Mouse (Mus musculus): ENCODE measurements around the gene B230118H07Rik.
"Not testable (repeated sequence)": the region's sequence is repeated elsewhere in the genome, so short reads cannot be mapped to it uniquely, and the experiment has no call there.

Gene B230118H07Rik

DNA sequence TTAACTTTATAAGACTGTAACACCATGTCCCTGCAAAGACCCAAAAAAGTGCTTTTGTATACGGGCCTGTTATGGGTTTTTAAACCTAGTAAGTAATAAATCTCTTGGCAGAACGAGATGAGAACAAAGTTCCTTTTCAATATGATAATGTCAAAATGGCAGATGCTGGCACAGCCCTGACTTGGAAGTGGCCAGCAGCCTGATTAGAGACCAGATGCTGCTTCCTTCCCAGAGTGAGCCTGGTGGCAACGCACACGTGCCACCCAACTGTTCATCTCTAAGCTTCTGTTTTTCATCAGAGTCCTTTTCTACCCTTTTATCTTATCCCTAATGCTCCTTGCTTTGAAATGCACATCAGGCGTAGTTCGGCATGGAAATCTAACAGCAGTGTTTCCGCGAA is 58.0 kb downstream of the B230118H07Rik start:
- DNase-seq (ENCODE audit: low read depth, low spot score): no peak

DNA sequence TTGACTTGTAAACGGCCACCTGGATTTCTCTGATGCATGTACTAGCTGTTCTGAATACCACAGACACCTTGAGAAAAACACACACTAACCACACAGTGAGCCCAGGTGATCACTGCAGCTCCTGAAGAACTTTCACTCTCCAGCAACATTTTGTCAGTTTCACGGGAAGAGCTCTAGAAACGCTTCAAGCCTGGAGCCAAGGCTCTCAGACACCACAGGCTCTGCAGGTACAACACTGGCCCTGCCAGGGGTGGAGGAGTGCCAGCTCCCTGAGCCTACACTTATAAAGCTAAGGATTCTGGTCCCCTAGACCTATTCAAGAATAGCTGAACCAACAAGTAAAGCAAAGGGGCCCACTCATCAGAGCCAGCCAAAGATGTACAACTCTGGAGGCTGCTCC is 67.9 kb downstream of the B230118H07Rik start:
- no peak for DNase-seq (ENCODE audit: low read depth, low spot score)

DNA sequence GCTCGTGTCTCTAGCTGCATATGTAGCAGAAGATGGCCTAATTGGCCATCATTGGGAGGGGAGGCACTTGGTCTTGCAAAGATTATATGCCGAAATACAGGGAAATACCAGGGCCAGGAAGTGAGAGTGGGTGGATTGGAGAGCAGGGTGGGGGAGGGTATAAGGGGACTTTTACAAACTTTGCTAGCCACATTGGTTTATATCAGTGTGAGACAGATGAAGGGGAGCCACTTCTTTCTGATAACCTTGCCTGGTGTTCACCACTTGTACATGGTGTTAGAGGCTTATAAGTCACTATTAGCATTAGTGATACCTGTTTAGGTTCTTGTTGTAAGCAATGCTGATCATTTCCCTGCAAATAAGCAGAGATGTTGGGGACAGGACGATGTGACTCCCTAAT is 68.4 kb downstream of the B230118H07Rik start:
- no peak for DNase-seq (ENCODE audit: low read depth, low spot score)

DNA sequence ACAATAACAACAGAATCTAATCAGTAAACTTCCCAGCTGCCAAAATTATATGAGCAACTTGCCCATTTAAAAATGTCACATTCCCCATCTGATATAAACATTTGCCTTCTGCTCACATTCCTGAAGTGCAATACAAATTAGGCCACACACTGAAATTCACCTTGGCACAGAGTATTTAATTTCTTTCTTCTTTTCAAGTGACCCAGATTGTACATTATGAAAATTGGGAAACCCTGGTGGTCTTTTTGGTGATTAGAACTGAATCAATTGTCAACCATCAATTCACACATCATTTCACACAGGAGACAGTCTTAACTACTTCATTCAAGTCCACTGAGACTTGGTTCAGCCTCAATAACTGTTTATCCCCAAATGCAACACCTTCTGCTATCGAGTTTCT is 68.9 kb downstream of the B230118H07Rik start:
- DNase-seq (ENCODE audit: low read depth, low spot score): no peak

DNA sequence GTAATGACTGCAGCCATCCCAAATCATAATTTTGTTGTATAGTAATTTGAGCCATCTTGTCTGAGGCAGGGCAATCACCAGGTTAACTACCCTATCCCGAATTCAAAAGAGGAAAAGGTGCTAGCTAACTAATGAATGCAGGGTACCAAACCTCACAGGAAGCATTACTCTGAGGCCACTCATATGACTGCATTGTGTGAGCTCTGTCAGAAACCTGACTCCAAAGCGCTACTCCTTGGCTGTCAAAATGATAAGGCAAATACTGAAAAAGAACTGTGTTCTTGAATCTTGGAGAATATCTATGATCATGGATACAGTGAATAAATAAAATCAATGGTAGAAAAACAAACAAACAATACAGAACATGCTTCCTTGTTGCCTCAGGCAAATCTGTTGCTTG is 69.3 kb downstream of the B230118H07Rik start:
- no peak for DNase-seq (ENCODE audit: low read depth, low spot score)

DNA sequence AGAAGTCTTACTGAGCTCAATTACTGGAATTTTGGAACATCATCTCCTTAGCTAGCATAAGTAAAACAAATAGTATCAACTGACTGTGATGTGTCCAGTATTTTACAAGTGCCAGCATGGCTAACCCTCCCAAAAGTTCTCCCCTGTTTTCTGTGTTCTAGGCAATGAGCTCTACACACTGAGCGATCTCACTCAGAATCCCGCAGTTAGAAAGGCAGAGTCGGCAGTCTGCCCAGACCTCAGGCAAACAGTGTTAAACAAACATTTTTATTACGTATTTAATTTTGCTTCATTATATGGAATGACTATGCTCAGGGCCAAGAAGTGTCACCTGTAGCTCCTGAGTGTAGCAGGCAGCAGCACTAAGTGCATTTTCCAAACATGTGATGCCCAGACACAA is 72.1 kb downstream of the B230118H07Rik start:
- no peak for DNase-seq (ENCODE audit: low read depth, low spot score)

DNA sequence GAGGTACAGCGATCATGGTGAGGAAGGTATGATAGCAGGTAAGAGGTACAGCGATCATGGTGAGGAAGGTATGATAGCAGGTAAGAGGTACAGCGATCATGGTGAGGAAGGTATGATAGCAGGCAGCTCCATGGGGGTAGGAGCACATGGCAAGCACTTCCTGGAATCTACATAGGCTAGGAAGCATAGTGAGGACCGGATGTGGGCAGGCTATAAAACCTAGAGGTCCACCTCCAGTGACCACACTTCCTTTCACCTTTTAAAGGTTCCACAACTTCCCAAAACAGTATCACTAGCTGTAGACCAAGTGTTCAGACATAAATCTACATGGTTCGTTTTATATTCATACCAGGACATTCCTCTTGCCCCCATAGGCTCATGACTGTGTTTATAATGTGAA is 80.1 kb downstream of the B230118H07Rik start:
- no peak for DNase-seq (ENCODE audit: low read depth, low spot score)

DNA sequence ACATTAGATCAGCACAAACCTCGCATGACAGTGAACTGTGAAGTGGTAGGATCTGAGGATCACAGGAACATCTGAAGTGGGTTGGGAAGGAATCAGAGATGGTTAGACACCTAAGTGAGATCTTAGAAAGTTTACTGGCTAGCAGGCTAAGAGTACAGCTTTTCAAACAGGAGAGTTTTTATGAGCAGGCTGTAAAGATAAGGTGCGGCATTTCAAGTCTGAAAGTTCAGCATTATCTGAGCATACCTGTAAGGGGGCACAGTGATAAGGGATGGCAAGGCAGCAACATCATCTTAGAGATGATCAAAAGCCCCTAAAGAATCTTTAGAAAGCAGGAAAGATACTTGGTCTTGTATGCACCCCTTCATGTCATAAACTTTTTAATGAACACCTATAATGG is 81.8 kb downstream of the B230118H07Rik start:
- DNase-seq (ENCODE audit: low read depth, low spot score): no peak

DNA sequence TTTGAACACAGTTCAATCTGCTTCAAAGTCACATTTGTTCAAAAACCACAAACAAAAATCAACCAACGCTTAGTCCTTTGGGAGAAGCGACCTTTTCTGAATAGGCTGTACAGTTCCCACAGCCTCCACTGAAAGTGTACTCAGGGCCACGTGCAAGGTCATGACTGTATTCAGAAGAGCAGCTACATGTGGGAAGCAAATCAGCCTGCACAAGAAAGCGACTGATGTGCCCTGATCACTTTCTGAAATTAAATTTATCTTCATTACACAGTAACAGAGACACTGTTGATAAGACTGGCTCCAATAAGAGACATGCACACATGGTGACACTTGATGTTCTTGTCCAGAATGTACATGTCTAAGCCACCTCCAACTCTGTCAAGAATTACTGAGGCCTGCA is 85.6 kb downstream of the B230118H07Rik start:
- DNase-seq (ENCODE audit: low read depth, low spot score): no peak

DNA sequence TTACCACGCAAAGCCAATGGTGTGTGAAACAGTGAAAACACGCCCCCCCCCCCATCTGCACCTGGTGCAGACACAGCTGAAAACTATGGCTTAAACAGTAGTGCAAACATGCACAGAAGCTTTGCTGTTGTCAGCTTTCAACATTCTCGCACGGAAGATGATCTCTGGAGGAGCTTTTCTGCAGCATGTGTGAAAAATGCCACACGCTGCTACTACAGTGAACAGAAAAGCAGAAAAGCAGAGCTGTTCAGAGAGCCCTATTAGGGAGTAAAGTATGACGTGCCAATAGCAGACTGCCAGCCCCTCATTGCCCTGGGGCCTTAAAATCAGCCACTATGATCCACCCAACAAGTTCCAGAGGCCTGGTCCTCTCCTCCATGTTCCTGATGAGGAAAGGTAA is 86.1 kb downstream of the B230118H07Rik start:
- no peak for DNase-seq (ENCODE audit: low read depth, low spot score)

DNA sequence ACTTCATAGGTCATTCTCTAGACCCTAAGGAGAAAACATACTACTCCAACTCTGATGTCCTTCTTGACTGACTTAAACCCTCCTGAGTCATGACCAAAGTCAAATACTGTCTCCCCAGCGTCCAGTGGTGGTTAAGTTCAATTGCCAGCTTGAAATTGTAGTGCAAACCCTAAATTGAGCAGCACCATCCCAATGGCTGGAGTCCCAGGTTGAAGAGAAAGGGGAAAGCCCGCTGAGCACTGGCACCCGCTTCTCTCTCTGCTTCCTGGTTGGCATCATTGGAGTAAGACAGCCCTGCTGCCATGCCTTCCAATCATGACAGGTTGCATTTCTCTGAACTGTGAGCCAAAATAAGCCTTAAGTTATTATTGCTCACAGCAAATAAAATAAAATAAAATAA is 89.9 kb downstream of the B230118H07Rik start:
- no peak for DNase-seq (ENCODE audit: low read depth, low spot score)

DNA sequence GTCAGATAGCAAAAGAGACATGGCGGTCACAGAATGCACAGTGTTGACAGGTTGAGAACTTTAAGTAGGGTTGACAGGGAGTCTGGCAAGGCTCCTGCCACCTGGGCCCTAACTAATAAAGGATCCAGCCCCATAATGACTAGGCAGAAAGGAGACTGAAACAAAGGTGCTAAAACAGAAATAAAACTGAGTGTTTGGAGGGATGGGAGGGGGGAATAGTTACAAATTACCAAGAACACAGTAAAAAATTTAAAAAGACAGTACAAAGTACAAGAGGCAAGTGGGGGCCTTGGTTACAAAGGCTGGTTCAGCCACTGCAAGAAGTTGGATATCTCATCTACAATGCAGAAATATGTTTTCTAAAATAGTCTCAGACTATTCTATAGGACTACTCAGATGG is 93.4 kb downstream of the B230118H07Rik start:
- no peak for DNase-seq (ENCODE audit: low read depth, low spot score)

DNA sequence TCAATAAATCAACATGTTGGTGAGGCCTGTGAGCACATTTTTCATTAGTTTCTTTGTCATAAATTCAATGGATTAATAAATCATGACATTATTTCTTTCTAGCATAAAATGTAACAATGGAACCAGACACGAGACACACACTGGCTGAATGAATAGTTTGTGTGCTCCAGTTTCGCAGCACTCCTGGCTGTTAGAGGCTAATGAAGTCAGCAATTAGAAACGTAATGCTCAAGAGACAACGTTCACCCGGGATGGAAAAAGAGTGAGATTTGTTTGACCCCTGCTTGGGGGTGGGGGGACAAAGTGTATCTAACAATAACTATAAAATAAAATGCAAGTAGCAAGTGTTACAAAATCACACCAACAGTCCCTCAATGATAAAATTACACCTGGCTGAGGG is 95.5 kb downstream of the B230118H07Rik start:
- no peak for DNase-seq (ENCODE audit: low read depth, low spot score)

DNA sequence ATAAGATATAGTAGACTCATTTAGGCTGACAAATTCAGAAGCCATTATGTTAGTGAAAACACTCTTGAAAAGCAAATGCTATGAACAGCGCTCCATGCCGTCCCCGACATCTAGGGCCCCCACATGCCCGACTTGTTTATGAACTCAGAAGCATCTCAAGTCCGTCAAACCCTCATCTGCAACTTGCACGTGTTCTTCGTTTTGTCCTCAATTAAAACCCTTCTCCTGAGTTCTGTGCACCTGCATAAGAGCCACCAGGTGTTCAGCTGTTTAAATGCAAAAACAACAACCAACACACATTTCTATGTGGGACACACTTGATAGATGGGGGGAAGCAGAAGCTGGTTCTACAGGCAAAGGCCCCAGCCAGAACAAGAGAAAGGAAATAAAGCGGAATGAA is 97.0 kb downstream of the B230118H07Rik start:
- no peak for DNase-seq (ENCODE audit: low read depth, low spot score)

DNA sequence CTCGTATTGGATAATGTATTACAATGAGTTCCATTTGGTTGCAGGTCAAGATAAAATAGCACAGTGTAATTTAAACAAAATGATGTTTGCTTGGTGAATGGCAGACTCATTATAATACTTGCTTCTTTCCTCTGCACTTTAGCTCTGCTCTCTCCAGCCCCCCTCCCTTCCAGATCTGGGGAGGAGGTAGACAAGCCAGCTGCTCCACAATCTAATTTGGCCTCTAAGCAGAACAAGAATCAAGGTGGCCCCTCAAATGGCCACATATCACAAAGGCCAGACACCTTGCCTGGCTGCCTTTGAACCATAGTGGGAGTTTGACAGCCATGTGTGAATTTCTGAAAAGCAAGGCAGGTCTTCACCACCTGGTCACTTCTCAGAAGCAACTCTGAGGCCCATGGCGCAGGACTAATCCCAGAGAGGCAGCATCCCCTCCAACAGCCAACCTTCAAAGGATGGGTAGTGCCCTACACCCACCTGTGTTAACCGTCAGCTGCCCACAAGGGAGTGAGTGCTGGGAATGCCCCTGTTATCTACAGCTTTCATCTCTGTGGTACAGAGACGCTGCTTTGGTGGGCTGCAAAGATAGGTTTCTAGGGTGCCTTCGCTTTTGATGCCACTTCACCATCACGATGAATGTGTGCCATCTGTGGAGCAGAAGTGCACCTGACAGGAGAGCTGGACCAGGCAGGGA is 98.2 kb downstream of the B230118H07Rik start:
- no peak for DNase-seq (ENCODE audit: low read depth, low spot score)

DNA sequence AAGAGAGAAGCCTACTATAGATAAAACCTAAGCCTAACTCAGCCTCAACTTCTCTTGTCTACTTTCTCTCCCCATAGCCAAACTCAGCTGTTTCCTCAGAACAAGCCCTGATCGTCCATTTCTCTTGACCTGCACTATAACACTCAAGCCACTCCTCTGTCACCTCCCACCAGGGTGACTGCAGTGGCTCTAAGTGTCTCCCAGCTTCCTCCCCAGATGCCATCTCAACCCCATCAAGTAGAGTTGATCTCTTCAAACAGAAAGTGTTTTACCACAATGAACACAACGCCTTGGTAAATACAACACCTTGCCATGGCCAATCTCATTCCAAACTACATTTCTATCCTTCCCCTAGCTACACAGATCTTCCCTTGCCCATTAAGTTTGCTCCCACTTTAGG is 99.2 kb downstream of the B230118H07Rik start:
- DNase-seq (ENCODE audit: low read depth, low spot score): no peak

DNA sequence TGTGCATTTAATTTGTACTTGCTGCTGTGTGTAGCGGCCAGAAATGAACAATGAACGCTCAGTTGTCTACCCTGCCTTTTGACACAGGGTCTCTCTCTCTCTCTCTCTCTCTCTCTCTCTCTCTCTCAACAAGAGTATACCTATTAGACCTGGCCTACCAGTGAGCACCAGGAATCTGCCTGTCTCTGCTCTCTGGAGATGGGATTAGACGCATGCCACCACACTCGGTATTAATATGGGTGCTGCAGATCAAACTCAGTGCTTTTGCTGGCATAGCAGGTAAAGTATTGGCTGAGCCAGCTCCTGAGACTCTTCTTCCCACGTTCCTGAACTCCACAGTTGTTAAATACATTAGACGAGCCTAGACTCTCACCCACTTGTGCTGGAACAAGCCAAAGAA is 100.5 kb downstream of the B230118H07Rik start:
- no peak for DNase-seq (ENCODE audit: low read depth, low spot score)

DNA sequence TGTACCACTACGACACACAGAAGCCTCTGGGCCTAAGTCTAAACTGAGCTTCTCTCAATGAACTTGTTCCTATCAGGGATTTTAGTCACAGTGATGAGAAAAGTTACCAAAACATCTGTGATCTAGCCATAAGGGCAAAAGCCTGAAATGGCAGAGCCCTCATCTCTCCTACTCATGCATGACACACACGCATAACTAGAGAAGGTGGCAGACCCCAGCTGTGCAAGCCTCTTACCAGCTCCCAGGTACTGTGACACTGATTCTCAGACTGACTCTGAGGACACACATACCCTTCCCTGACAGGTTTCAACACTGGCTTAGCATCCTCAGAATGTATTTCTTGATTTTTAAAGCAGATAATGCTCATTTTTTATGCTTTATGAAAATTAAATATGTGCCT is 103.7 kb downstream of the B230118H07Rik start:
- DNase-seq (ENCODE audit: low read depth, low spot score): no peak

DNA sequence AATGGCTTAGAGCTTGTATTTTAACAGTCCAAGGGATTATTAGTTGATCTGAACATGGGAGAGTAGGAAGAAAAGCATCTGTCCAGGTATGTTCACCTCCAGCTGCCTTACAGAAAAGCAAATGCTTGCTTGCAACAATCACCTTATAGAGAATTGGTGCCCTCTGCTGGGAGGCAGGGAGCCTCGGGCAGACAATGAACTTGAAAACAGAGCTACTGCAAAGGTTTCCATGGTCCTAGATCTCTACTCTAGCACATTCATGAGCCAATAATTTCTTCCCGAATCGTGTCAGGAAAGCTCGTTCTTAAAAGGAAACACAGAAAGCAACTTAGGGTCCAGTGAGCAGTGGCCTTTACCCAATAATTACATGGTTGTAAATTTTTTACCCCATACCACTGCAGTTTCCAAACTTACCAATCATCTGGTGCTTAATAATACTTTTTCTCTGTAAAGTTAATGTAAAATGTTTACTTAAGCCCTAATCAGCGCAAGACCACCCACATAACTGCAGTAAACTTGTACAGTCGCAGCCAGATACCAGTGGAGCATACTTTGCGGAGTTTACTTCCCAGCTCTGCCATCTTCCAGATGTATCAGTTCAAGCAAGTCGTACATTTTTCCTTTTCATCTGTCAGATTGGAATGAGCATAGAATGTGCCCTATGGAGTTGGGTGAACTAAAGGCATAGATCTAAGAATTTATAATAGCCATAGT is 105.5 kb downstream of the B230118H07Rik start:
- DNase-seq (ENCODE audit: low read depth, low spot score): no peak

DNA sequence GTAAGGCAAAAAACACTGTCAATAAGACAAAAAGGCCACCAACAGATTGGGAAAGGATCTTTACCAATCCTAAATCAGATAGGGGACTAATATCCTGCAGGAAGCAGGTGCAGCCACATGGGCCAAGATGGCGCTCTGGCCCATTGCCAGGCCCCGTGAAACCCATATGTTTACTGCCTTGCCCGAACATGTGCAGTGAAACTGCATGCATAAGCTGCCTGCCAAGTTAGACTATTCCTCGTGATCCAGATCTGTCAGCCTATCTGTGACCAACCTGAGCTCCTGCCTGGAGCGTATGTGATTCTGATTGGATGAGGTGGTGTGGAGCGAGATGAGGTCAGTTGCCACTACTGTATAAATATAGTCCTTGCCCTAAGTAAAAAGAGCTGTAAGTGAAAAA is 112.4 kb downstream of the B230118H07Rik start:
- DNase-seq (ENCODE audit: low read depth, low spot score): not testable (repeated sequence)

DNA sequence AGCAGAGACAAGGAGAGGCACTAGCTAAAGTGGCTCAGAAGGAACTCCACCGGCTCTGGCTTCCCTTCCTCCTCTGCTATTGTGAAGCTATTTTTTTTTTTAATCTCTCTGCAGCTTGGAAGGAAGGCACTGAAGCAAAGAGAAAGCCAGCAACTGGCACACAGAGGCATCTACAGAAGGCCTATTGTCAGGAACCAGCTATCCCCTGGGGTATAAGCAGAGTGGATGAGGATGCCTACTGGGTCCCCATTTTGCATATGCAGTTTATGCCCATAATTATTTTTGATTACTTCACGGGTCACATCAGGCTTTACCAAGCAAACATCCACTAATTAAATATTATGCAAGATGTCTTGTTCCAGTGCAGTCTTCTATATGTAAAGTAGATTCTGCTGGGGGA is 115.6 kb downstream of the B230118H07Rik start:
- no peak for DNase-seq (ENCODE audit: low read depth, low spot score)

DNA sequence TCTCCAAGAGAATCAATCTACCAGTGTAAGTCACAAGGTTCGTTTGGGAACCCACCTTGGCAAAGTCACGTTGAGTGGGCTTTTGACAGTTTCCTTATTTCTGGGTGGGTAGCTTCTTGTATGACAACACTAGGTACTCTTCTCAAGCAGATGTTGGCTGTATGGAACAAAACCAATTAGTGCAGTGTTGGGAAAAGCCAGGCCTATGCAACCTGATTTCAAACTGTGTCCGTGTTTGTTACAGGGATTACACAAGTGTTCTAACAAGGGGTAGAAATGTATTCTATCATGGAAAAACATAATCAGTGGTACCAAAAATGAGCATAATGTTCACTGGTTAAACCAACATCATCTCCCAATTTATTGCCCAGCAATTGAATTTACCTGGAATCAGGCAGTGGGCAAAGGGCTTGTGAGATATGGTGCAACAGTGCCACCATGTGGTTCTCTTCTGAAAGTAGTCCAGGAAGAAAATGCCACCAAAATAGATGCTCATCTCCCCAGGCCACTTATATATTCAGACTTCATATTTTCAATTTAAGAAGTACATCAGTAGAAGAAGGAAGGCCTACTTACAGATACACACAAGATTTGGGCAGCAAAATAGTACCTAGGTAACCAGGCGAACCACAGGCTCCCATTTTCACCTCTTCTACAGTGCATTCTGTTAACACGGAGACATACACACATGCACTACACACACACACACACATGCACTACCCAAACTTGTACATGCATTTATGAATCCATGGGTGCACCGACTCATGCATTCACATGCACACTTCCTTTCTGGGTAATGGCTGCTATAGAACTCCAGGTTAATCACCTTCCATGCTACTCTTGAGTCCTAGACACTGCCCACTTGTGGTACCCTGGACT is 123.6 kb downstream of the B230118H07Rik start:
- DNase-seq (ENCODE audit: low read depth, low spot score): no peak

DNA sequence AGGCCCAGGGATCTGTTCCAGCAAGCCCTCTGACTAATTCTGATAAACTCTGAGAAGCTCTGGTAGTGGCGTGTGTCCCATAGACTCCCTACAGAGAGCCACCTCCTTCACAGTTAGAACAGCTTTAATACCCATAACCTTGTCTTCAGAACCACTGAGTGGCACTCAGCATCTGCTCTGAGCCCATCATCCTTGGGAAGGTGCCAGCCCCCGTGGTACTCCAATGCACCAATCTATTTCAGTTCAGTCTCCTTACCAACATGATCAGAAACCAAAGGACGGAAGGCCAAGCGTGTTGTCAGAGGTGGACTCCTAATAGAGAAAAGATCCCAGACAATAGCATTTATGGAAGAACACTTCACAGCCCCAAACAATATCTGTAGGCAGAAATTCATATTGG is 124.2 kb downstream of the B230118H07Rik start:
- no peak for DNase-seq (ENCODE audit: low read depth, low spot score)
